In the genomic region with DNA sequence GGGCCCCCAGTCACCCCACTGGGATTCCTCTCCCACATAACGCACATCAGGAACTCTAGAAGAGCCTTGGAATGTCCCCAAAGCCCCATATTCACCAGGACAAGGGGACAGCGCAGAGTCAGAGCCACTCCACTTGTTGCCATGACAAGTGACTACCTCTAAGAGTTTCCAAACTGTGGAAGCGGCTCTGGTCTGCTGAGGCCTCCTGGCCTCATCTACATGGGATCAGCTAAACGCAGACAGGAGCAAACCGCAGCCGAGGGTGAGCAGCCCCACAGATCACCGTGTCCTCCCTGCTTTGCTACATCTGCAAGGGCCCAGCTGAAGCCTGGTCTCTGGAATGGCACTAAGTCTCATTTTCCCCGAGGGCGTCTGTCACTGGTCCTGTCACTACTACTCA, we compare ENCODE assay signal across 23 mouse cellular contexts.
DNase-seq lines count a peak whose midpoint lies in the region; ATAC-seq lines count a peak whose summit lies in the region.
"Had no signal": no experiment of that assay in that cellular context is flagged by ENCODE, and none has a peak within 500 bp of the region (broad histone marks: within the 10 kb centered on the region; RNA-seq: fewer than 3 reads in every experiment).

No protein-coding gene starts in this region.

- H3K36me3 ChIP-seq in midbrain, embryonic 16.5 days (ENCODE audit: control insufficient read depth, insufficient read depth, low read length): no peaks in the 10 kb centered on the region
- no peaks in the 10 kb centered on the region for H3K36me3 ChIP-seq in midbrain, embryonic 10.5 days
- H3K36me3 ChIP-seq: embryonic facial prominence, embryonic 10.5 days; embryonic facial prominence, embryonic 12.5 days; forebrain, embryonic 15.5 days; G1E had no signal

- peak; percentile 23 for DNase-seq in cerebellum, adult 9-11 months
- DNase-seq in cerebellum, postnatal 36 days: no peak
- DNase-seq in heart, adult 11 months: peak; percentile 86
- DNase-seq in heart, postnatal 25 days (ENCODE audit: low spot score): no peak
- no peak for DNase-seq in midbrain, embryonic 10.5 days (ENCODE audit: low spot score)
- DNase-seq in spleen, adult 18-20 months: no peak
- DNase-seq: adrenal gland, adult 8-10 months; adrenal gland, postnatal 14 days; adrenal gland, postnatal 36 days; B cell, adult 2 months; cerebellum, adult 11-12 months; cerebellum, adult 2 months; cerebellum, adult 9-10 months; cerebellum, postnatal 14 days had no signal

- 85% methylated on average over 9 of the region's 9 CpGs for WGBS in midbrain, embryonic 16.5 days
- 89% methylated on average over 9 of the region's 9 CpGs for WGBS in midbrain, embryonic 10.5 days

- intact Hi-C loops in heart, postnatal 25 days (cut with DNase I): loop anchor here (5.0 kb wide), 1 partner anchor 86 kb away; no protein-coding TSS in a partner anchor

- peaks cover 43% of the 10 kb centered on the region for H3K4me1 ChIP-seq in midbrain, embryonic 16.5 days (ENCODE audit: control insufficient read depth, insufficient read depth, low read length)
- peaks cover 21% of the 10 kb centered on the region for H3K4me1 ChIP-seq in midbrain, embryonic 10.5 days

- no peak overlapping the region for H3K27ac ChIP-seq in midbrain, embryonic 16.5 days (ENCODE audit: low read length)
- no peak overlapping the region for H3K27ac ChIP-seq in midbrain, embryonic 10.5 days (replicated peaks)
- H3K27ac ChIP-seq: embryonic facial prominence, embryonic 10.5 days; embryonic facial prominence, embryonic 12.5 days; forebrain, embryonic 13.5 days; forebrain, embryonic 15.5 days had no signal

- H3K9ac ChIP-seq in midbrain, embryonic 16.5 days (ENCODE audit: low read depth, low read length): 0 out of 2 replicates have a peak overlapping the region, but pooled peaks have one; percentile 23
- H3K9ac ChIP-seq: embryonic facial prominence, embryonic 12.5 days; forebrain, embryonic 13.5 days; forebrain, embryonic 15.5 days had no signal

- H3K9me3 ChIP-seq in midbrain, embryonic 16.5 days (replicated peaks; ENCODE audit: control insufficient read depth, low read length, poor library complexity, severe bottlenecking): no peaks in the 10 kb centered on the region
- no peaks in the 10 kb centered on the region for H3K9me3 ChIP-seq in midbrain, embryonic 10.5 days (replicated peaks)
- H3K9me3 ChIP-seq: embryonic facial prominence, embryonic 10.5 days; embryonic facial prominence, embryonic 12.5 days; forebrain, embryonic 13.5 days; forebrain, embryonic 15.5 days had no signal

- no peaks in the 10 kb centered on the region for H3K27me3 ChIP-seq in midbrain, embryonic 16.5 days (ENCODE audit: control insufficient read depth, insufficient read depth, low read depth, low read length)
- peaks cover 44% of the 10 kb centered on the region for H3K27me3 ChIP-seq in midbrain, embryonic 10.5 days (ENCODE audit: low read depth, poor library complexity, severe bottlenecking)

- H3K4me3 ChIP-seq in midbrain, embryonic 16.5 days (ENCODE audit: low read depth, low read length): no peak overlapping the region
- H3K4me3 ChIP-seq in midbrain, embryonic 10.5 days: no peak overlapping the region
- H3K4me3 ChIP-seq: embryonic facial prominence, embryonic 10.5 days; embryonic facial prominence, embryonic 12.5 days; forebrain, embryonic 13.5 days; forebrain, embryonic 15.5 days had no signal

- no peak for ATAC-seq in midbrain, embryonic 16.5 days
- ATAC-seq: activated CD4-positive, CD25-positive, alpha-beta regulatory T cell, adult 4 months; CD4-positive, CD25-positive, alpha-beta regulatory T cell, adult 4 months; forebrain, embryonic 13.5 days; forebrain, embryonic 15.5 days; Patski had no signal

- peak overlapping the region; percentile 4; the same call in 1 of the 2 replicates for H3K4me2 ChIP-seq in midbrain, embryonic 16.5 days (ENCODE audit: low read length)
- H3K4me2 ChIP-seq: embryonic facial prominence, embryonic 12.5 days; forebrain, embryonic 13.5 days; forebrain, embryonic 15.5 days had no signal

Comparison
In these comparisons a context has a peak if more than half of its experiments do, and no peak if none do; other contexts are left out.
1. DNase-seq: peak in cerebellum, adult 9-11 months (single experiment) and heart, adult 11 months (single experiment); none in cerebellum, postnatal 36 days (0 of 2), heart, postnatal 25 days (single experiment), midbrain, embryonic 10.5 days (single experiment) and spleen, adult 18-20 months (0 of 2).